Mouse (Mus musculus) right cerebral cortex, adult 2 months (tissue): ENCODE measurements around the gene Rpl26.

Source experiments
- DNase-seq, 2 experiments: peaks; one replicate each; pipeline ENCODE4 v3.0.0; 2021 to 2022; ENCODE audit warnings: low spot score in 2 of 2

The Rpl26 gene

GRCm38 (mm10) chr11:68890625-68891024 lies 10.8 kb upstream of the Rpl26 start:
- DNase-seq: no peak

- DNase-seq: no peak
Measured at GRCm38 (mm10) chr11:68891823-68892222, 9.6 kb upstream of the Rpl26 start.

- DNase-seq: no peak
Measured at GRCm38 (mm10) chr11:68892233-68892832, 9.1 kb upstream of the Rpl26 start.

GRCm38 (mm10) chr11:68893911-68894464 lies 7.4 kb upstream of the Rpl26 start:
- no peak for DNase-seq

GRCm38 (mm10) chr11:68896247-68896646 lies 5.1 kb upstream of the Rpl26 start:
- no peak for DNase-seq

GRCm38 (mm10) chr11:68897120-68897519 lies 4.3 kb upstream of the Rpl26 start:
- no peak for DNase-seq

GRCm38 (mm10) chr11:68897838-68898237 lies 3.5 kb upstream of the Rpl26 start:
- DNase-seq: no peak

- no peak for DNase-seq
Measured at GRCm38 (mm10) chr11:68898790-68899189, 2.6 kb upstream of the Rpl26 start.

GRCm38 (mm10) chr11:68899815-68900214 lies 1.6 kb upstream of the Rpl26 start:
- no peak for DNase-seq

- DNase-seq: no peak
Measured at GRCm38 (mm10) chr11:68900519-68901350, 648 bp upstream of the Rpl26 start.

GRCm38 (mm10) chr11:68902047-68902364 lies 623 bp downstream of the Rpl26 start:
- no peak for DNase-seq

- DNase-seq: no peak
Measured at GRCm38 (mm10) chr11:68902367-68902766, 984 bp downstream of the Rpl26 start.

GRCm38 (mm10) chr11:68902823-68903222 lies 1.4 kb downstream of the Rpl26 start:
- no peak for DNase-seq

GRCm38 (mm10) chr11:68903775-68904174 lies 2.4 kb downstream of the Rpl26 start:
- no peak for DNase-seq

- DNase-seq: peak; percentile 89 to 90
Measured at GRCm38 (mm10) chr11:68904375-68905137, 3.2 kb downstream of the Rpl26 start.

- no peak for DNase-seq
Measured at GRCm38 (mm10) chr11:68905138-68905531, 3.8 kb downstream of the Rpl26 start.

GRCm38 (mm10) chr11:68905665-68906460 lies 4.5 kb downstream of the Rpl26 start:
- DNase-seq: no peak

GRCm38 (mm10) chr11:68906461-68906790 lies 5.0 kb downstream of the Rpl26 start:
- DNase-seq: no peak

- no peak for DNase-seq
Measured at GRCm38 (mm10) chr11:68907251-68907650, 5.9 kb downstream of the Rpl26 start.

- no peak for DNase-seq
Measured at GRCm38 (mm10) chr11:68908846-68909503, 7.6 kb downstream of the Rpl26 start.

- DNase-seq: no peak
Measured at GRCm38 (mm10) chr11:68911531-68912177, 10.3 kb downstream of the Rpl26 start.
